Mouse (Mus musculus): ENCODE measurements around the gene Rbak.
A peak's percentile ranks its signal among the peaks of the same experiment; 100 is the strongest.
"Not testable (repeated sequence)": the region's sequence is repeated elsewhere in the genome, so short reads cannot be mapped to it uniquely, and the experiment has no call there.

The Rbak gene

DNA sequence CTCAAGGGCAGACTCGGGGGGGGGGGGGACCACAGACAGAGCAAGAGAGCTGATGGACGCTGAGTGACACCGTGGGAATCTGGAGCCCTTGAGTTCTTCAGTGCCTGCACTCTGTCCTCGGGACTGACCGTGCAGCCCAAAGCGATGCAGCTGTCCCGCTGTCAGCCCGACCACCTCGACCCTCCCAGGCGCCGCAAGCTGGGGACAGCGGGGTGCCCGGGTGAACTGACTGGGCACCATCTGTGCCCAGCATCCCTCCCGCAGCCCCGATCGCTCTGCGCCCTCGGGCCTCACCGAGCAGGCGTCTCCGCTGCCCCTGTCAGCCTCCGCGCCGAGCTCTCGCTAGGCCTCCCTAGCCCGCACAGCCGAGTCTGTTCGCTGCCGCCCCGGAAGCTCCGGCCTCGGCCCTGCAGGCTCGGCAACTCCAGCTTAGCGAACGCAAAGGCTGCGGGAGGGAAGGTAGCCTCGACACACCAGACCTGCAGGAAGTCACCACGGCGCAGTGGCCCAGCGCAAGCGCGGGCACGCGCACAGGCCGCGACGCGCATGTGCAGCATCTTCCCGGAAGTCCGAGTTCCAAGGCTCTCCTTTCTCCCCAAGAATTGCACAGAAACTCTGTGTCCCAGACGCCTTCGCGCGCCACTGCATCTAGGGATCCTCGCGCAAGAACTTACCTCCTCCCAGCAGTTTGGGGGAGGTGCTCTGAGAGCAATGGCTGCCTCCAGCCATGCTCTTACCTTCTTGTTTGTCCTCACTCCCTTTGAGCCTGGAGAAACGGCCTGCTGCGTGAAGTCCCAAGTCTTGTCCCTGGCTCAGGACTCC, at the start of gene Rbak, which contains the start of gene Spdye4b:
Gene Rbak, minus strand, starts transcription at position 521 of the 822 bp plus-strand sequence.
Gene Spdye4b, plus strand, starts transcription at position 763 of the 822 bp plus-strand sequence.
- DNase-seq (ENCODE audit: low spot score in 2 of 2): peak; percentile 45 to 82

DNA sequence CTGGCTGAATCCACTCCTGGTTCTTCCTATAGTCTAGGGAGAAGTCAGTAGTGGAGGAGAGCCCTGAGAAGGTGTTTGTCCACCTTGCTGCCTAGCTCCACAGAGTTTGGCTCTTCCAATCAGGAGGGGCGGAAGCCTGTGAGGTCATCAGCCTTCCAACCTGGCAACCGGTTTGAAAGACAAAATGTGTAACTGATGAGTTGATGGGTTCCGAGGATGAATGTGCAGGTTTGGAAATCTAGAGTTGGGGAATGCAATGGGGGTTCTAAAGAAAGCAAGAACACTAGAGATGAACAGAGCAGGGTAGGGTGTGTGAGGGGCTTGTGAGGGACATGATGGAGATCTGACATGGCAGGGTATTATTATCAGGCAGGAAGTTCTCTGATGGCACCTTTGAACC, 46.2 kb upstream of the Rbak start, which contains the start of gene Spdye4a:
Gene Spdye4a, minus strand, starts transcription at position 101 of the 400 bp plus-strand sequence.
- no peak for DNase-seq (ENCODE audit: low spot score in 2 of 2)

DNA sequence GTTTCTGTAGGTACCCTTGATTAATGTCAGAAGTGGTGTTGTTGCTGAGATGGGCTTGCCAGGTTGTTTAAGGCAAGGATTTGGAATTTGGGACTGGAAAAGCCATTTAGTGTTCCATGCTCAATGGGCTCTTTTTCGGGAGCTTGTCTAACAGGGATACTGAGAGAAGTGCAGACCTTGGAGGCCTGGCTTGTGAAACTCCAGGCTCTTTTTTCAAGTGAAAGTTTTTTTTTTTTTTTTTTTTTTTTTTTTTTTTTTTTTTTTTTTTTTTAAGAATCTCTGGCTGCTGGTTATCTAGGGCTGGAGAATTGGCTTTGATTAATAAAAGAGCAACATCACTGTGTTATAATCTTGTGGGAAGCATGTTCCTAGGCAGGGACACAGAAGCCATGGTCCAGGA, 41.7 kb upstream of the Rbak start:
- no peak for DNase-seq (ENCODE audit: low spot score in 2 of 2)

DNA sequence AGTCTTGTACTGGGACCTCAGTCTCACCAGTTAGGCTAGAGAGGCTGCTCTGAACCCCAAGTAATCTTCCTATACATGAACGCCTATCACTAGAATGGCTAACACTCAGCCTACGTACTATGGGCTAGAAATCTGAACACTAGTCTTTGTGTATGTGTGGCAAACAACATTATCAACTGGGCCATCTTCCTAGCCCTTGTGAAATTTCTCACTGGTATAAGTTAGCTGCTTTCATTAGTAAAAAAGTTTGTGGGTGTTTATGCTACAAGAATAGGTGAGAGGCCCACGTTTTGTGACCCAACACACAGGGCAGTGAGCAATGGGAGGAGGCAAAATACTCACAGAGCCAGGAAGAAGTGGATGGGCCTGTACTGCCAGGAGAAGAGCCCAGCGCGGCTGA, 40.4 kb upstream of the Rbak start:
- no peak for DNase-seq (ENCODE audit: low spot score in 2 of 2)

DNA sequence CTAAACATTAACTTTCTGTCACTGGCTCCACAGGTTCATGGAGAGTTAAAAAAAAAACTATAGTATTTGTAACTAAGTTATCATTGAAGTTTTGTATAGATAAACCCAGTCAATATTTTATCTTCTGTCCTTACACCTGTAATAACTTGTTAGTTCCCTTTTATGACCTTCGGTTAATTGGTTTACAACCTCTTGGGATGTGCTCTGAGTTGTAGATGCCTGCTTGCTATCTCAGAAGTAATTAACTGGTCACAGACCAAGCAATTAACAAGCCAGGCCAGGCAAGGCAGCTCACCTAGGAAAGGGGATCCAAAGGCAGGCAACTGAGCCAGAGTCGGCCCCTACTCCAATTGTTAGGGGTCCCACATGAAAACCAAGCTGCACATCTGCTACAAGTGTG, 33.3 kb upstream of the Rbak start:
- no peak for DNase-seq (ENCODE audit: low spot score in 2 of 2)

DNA sequence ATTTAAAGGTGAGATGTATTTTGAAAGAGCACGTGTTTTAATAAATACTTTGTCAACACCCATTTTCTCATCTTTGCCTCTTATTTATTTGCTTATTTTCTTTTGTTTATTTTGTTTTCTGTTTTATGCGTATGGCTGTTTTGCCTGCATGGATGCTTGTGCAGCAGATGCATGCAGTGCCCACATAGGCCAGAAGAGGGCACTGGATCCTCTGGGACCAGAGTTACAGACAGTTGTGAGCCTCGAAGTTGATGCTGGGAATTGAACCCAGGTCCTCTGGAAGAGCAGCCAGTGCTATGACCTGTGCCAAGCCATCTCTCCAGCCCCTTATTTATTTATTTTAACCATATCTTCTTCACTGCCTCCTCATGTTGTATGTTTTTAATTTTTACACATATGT, 24.4 kb upstream of the Rbak start:
- DNase-seq (ENCODE audit: low spot score in 2 of 2): peak in 1 of 2 experiments; percentile 25

DNA sequence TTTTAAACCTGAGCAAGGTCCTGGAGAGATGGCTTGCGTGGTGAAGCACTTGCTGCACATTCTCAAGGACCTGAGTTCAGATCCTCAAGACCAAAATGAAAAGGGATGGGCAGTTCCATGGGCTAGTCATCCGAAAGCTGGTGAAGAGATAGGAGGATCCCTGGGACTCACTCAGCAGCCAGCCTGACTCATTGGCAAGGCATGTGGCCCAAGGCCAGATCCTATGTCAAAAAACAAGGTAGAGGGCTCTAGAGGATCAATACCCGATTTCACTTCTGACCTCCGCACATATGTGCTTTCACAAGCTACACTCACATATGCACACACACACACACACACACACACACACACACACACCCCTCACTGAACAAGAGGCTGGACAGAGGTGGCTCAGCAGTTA, 15.9 kb upstream of the Rbak start:
- no peak for DNase-seq (ENCODE audit: low spot score in 2 of 2)

DNA sequence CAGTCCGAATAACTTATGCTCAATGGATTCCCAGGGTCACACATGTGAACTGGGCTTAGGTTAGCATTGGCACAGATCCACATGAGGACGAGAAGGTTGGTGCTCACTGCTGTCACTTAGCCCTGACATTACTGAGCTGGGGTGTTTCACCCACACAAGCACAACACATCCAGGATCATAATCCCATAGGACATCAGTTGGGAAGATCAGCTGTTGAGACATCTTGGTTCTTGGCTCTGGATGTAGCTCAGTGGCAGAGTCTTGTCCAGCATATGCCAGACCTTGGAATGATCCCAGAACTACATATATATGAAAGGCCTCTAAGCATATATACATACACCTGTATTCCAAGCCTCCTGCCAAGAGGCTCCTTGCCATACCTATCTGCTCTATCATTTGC, 14.6 kb upstream of the Rbak start:
- no peak for DNase-seq (ENCODE audit: low spot score in 2 of 2)

DNA sequence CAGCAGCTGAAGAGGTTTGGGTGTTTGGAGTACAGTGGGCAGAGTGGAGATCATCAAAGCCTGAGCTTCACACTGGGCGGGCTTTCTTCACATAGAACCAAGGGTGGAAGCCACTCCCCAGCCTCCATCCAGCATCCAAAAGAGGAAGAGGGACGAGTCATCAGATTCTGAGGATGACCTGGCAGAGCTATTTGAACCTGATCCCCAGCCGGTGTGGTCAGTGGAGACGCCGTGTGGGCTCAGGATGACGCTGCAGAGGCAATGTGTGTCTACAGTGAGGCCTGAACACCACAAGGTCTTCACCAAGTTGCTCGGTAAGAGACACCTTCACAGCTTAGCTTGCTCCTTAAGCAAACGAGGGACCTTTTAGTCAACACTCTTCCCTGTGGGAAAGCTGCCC, 14.2 kb upstream of the Rbak start:
- not testable (repeated sequence) for DNase-seq (ENCODE audit: low spot score in 2 of 2)

DNA sequence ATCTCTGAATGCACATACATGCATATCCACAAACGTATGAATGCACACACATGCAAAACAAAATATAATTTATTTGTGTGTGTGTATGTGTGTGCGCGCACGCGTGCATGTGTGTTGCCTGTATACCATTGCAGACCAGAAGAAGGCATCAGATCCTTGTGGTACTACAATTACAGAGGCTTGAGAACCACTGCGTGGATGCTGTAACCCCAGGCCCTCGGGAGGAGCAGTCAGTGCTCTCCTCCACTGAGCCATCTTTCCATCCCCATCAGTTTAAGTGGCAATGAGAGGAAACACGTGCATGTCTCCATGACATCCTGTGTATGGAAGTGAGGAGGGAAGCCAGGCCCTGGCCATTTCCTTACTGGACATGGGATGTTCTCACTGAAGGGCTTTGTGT, 12.2 kb upstream of the Rbak start:
- no peak for DNase-seq (ENCODE audit: low spot score in 2 of 2)

DNA sequence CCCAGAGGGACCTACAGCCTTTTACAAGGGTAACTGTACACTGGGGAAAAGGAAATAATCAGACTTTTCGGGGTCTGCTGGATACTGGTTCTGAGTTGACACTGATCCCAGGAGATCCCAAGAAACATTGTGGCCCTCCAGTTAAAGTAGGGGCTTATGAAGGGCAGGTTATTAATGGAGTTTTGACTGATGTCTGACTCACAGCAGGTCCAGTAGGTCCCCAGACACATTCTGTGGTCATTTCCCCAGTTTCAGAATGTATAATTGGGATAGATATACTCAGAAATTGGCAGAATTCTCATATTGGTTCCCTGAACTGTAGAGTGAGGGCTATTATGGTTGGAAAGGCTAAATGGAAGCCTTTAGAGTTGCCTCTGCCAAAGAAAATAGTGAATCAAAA, 7.4 kb upstream of the Rbak start:
- not testable (repeated sequence) for DNase-seq (ENCODE audit: low spot score in 2 of 2)

DNA sequence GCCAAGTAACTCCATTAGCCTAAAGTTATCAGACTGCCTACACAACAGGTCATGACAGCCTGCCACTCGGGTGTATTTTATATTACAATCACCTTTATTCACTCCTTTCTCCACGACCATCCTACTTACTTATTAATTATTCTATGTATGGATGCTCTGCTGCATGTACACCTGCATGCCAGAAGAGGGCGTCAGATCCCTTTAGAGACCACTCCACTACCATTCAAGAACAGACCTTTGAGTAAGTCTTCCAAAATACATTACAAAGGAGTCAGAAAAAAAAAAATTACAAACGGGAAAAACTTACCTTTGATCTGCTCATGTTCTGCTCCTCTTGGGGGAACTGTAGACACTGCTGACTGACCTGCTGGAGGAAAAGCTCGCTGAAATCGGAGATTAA, 1.4 kb downstream of the Rbak start:
- peak in 1 of 2 experiments; percentile 24 for DNase-seq (ENCODE audit: low spot score in 2 of 2)

DNA sequence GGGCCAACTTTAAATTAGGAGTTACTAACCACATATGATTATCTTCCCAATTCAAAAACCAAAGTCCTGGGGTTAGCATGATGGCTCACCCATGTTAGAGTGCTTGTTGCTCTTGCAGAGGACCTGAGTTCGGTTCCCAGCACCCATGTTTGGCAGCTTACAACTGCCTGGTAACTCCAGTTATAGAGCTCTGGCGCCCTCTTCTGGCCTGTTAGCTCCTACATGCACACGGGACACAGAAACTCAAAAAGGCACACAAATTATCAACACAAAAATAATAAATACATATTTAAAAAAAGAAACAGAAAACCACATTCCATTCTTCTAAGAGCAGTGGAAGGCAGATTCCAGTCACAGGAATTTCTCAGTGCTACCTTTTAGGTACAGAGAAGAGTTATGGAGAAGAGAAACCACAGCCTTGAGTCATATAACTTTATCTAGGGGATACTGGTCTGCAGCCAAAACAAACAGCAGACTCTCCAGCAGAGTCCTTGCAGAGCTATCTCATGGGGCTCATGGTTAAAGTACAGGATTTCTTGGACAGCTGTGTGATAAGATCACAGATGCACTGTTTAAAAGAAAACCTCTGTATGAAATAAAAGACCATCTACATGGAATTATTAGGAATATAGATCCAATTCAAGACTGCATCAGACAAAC, 2.9 kb downstream of the Rbak start:
- DNase-seq (ENCODE audit: low spot score in 2 of 2): peak in 1 of 2 experiments; percentile 26

DNA sequence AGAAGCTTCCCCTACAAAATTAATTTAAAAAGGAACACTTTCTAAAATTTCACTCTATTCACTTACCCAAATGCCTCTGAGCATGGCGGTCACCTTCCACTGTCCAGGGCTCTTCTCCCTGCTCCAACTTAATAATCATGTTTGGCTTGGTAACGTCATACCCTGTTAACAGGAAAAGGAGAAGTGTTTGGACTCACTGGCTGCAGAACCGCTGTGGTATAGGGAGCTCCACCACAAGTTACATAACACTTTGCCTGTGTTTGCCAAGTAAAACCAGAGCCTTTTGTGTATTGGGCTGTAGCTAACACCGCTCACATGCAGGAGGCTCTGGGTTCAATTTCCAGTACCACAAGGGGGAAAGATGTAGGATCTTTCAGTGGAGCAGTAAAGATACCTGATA, 4.6 kb downstream of the Rbak start:
- no peak for DNase-seq (ENCODE audit: low spot score in 2 of 2)

DNA sequence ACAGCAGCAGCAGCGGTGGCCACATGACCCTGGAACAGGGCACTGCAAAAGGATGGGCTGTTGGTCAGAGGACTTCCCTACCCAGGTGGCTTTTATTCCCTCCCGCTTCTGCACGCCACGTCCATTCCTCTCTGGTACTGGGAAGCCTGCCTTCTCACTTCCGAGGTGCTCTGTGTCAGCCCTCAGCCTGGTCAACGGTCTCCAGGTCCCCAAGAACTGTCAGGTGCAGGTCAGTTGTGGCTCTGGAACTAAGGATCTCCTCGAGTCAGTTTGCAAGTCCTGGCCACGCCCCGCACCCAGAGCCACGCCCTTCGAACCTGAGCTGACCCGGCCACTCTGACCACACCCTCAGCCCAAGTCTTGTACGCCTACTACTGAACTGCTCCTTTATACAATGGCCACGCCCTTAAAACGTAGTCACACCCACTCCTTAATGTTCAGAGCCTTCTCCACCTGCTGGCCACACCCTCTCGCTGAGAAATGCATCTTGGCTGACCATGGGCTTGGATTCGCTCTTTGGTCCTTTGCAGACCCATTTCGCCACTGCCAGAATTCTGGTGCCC, 15.0 kb downstream of the Rbak start:
- peak in 1 of 2 experiments; percentile 63 for DNase-seq (ENCODE audit: low spot score in 2 of 2)

DNA sequence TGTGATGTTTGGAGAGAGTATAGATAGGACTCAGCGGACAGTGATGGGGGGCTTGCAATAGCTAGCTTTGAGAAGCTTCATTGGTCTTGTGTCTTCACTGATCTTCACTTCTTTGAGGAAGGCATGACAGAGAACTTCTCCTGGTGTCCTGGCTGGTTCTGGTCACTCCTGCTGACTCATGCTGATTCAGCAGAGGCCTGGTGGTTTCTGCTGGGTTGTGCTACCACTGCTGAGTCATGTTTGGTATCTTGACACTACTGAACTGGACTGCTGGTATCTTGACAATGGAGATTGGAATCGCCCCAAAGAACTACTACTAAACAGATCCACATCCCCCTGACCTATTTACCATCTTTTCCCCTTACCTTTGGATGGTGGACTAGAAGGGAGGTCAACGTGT, 25.0 kb downstream of the Rbak start:
- no peak for DNase-seq (ENCODE audit: low spot score in 2 of 2)

DNA sequence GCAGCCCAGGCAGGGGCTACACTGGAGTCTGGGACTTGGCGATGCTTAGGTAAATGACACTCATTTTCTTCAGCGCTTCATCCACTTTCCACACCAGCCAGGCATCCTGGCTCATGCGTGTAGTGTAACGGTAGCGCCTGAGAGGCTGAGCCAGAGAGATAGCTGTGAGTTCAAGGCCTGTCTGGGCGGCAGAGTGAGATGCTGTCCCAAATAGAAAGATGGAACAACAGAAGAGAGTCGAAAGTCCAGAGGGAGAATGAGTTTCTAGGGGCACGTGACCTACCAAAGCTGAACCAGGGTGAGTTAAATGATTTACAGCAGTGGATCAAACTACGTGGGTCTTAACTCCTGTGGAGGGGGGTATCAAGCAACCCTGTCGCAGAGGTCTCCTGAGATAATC, 26.8 kb downstream of the Rbak start:
- DNase-seq (ENCODE audit: low spot score in 2 of 2): no peak

DNA sequence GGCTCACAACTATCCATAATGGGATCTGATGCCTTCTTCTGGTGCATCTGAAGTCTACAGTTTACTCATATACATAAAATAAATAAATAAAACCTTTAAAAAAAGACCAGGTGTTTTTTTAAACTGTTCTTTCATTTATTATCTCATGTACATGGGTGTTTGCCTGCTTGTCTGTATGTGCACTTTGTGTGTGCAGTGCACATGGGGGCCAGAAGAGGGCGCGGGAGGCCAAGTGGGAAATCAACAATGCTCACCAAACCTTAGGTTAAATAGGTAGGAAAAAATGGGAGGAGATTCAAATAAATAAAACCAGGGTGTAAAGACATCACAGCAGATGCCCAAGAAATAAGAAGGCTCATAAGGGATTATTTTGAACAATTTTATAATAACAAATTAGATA, 30.5 kb downstream of the Rbak start:
- DNase-seq (ENCODE audit: low spot score in 2 of 2): no peak

DNA sequence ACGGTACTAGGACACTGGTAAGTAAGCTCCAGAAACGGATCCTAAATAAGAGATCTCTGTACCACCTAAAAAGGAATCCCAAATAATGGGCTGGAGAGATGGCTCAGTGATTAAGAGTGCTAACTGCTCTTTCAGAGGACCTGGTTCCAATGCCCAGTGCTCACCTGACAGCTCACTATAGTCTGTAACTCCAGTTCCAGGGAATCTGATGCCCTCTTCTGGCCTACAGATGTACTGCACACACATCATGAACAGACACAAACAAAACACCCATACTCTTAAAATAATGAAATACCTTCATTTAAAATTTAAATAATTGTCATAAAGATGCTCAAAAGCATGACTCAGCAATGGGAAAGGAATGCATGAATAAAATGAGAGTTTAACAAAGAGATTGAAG, 31.0 kb downstream of the Rbak start:
- no peak for DNase-seq (ENCODE audit: low spot score in 2 of 2)

DNA sequence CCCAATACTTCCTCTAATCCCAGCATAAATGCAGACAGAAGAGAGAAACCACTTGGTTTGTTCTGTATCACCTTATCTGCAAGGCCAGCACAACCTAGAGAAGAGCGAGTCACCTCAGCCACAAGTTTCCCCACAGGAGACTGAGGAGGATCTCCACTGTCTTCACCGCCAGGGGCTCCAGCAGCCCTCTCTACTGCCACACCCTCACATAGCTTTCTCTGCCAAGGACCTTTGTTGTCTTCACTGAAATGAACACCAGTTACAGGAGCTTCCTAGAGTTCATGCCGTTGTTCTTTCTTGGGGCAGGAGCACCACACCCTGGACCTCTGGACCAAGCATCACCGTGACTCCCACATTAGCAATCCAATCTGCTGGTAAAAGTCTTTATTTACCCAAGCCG, 31.9 kb downstream of the Rbak start:
- no peak for DNase-seq (ENCODE audit: low spot score in 2 of 2)

DNA sequence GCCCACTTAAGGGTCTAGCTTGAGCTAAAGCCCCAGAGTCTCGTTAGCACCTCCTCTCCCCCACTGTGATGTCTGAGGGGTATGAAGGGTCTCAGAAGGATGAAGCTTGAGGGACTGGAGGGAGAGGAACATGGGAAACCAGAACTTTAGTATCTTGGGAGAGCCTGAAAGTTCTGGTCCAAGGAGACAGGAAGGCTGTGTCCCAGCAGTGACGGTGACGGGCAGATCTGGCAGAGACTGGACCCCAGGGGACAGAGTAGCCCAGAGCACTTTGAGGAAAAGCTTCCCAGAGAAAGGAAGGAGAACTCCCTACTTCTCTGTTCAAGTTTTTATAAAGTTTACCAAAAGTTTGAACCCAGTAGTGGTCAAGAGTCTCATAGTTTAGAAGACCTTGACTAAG, 33.1 kb downstream of the Rbak start, which contains the start of gene Olfr718-ps1:
Gene Olfr718-ps1, minus strand, starts transcription at position 101 of the 400 bp plus-strand sequence.
- no peak for DNase-seq (ENCODE audit: low spot score in 2 of 2)

DNA sequence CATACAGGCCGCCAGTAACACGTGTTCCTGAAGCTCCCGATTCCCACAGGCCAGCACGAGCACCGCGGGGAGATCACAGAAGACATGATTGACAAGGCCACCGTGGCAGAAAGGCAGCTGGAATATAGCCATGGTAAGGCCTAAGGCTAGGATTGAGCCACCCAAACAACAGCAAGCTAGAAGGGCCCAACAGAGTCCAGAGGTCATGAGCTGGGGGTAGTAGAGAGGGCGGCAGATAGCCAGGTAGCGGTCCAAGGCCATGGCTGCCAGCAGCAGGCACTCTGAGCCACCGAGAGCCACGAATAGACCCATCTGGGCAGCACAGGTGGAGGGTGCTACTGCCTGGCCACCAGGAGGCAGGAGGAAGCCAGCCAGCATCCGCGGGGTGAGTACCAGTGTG, 43.0 kb downstream of the Rbak start:
- no peak for DNase-seq (ENCODE audit: low spot score in 2 of 2)

DNA sequence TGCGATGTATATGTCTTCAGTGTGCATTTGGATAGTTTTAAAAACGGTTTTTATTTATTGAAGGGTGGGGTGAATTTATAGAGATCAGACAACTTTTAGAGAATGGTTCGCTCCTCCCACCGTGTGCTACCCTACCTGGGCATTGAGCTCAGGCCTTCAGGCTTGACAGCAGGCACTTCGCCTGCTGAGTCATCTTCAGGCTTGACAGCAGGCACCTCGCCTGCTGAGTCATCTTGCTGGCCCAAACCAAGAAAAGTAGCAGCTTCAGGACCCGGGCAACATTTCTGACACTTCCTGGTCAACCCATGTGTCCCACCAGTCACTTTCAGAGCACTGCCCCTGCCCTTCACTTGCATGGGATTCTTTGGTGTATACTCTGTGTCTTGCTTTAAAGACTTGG, 45.5 kb downstream of the Rbak start:
- no peak for DNase-seq (ENCODE audit: low spot score in 2 of 2)

Data from spleen, postnatal 10 days (tissue).